Comparison of ENCODE assay signal across 10 mouse cellular contexts in genomic region chr10:69579585-69579984, GRCm38 (mm10).
DNase-seq lines count a peak whose midpoint lies in the region; ATAC-seq and TF ChIP-seq lines count a peak whose summit lies in the region.
"Had no signal": no experiment of that assay in that cellular context is flagged by ENCODE, and none has a peak within 500 bp of the region (broad histone marks: within the 10 kb centered on the region; RNA-seq: fewer than 3 reads in every experiment).

No protein-coding gene starts in this region.

- H3K4me3 ChIP-seq in heart, embryonic 11.5 days (ENCODE audit: low read depth, low read length), result no peak overlapping the region
- no peak overlapping the region for H3K4me3 ChIP-seq in lung, postnatal 0 days (ENCODE audit: low read depth, low read length)
- H3K4me3 ChIP-seq in embryonic facial prominence, embryonic 13.5 days, result no peak overlapping the region

- WGBS in heart, embryonic 11.5 days (ENCODE audit: insufficient replicate concordance), result 43% methylated on average over 12 of the region's 12 CpGs
- WGBS in lung, postnatal 0 days, result 63% methylated on average over 12 of the region's 12 CpGs
- 48% methylated on average over 12 of the region's 12 CpGs for WGBS in embryonic facial prominence, embryonic 13.5 days

- TF ChIP-seq CTCF in lung, postnatal 0 days (IDR thresholded peaks at IDR 0.05), result no peak

- H3K9ac ChIP-seq in heart, embryonic 11.5 days (ENCODE audit: low read depth, low read length), result no peak overlapping the region
- H3K9ac ChIP-seq in lung, postnatal 0 days (replicated peaks; ENCODE audit: low read depth), result no peak overlapping the region
- no peak overlapping the region for H3K9ac ChIP-seq in embryonic facial prominence, embryonic 13.5 days
- H3K9ac ChIP-seq: lung, embryonic 14.5 days had no signal

- peak; percentile 63; the same call in 1 of the 2 replicates for TF ChIP-seq EP300 in lung, postnatal 0 days (IDR thresholded peaks at IDR 0.05)

- H3K4me1 ChIP-seq in heart, embryonic 11.5 days (ENCODE audit: control insufficient read depth, insufficient read depth, low read length), result peaks cover 27% of the 10 kb centered on the region
- peaks cover 4% of the 10 kb centered on the region; the same call in 1 of the 2 replicates for H3K4me1 ChIP-seq in lung, postnatal 0 days (ENCODE audit: insufficient read depth, low read depth, low read length)
- peaks cover 33% of the 10 kb centered on the region for H3K4me1 ChIP-seq in embryonic facial prominence, embryonic 13.5 days

- intact Hi-C loops in heart, postnatal 25 days (cut with DNase I), result no loop called here

- H3K9me3 ChIP-seq in heart, embryonic 11.5 days (replicated peaks; ENCODE audit: control insufficient read depth, low read length), result no peaks in the 10 kb centered on the region
- no peaks in the 10 kb centered on the region for H3K9me3 ChIP-seq in lung, postnatal 0 days (ENCODE audit: low read length)
- no peaks in the 10 kb centered on the region for H3K9me3 ChIP-seq in embryonic facial prominence, embryonic 13.5 days

- no peak for ATAC-seq in heart, embryonic 11.5 days (replicated peaks; ENCODE audit: insufficient number of reproducible peaks, low FRiP score, low TSS enrichment)
- peak; percentile 47; the same call in 1 of the 2 replicates for ATAC-seq in lung, postnatal 0 days
- ATAC-seq in embryonic facial prominence, embryonic 13.5 days (ENCODE audit: insufficient number of reproducible peaks, insufficient read depth, low FRiP score, low TSS enrichment, low read depth), result no peak

- peak overlapping the region; percentile 34; the same call in 1 of the 2 replicates for H3K4me2 ChIP-seq in heart, embryonic 11.5 days
- no peak overlapping the region for H3K4me2 ChIP-seq in lung, postnatal 0 days (replicated peaks; ENCODE audit: low read depth, low read length)
- 0 out of 2 replicates have a peak overlapping the region, but pooled peaks have one; percentile 5 for H3K4me2 ChIP-seq in embryonic facial prominence, embryonic 13.5 days
- H3K4me2 ChIP-seq: lung, embryonic 14.5 days had no signal

- H3K27me3 ChIP-seq in heart, embryonic 11.5 days (ENCODE audit: control insufficient read depth, insufficient read depth, low read length), result no peaks in the 10 kb centered on the region
- H3K27me3 ChIP-seq in lung, postnatal 0 days (replicated peaks; ENCODE audit: insufficient read depth, low read length), result no peaks in the 10 kb centered on the region
- H3K27me3 ChIP-seq in embryonic facial prominence, embryonic 13.5 days, result peaks cover 2% of the 10 kb centered on the region; the same call in 1 of the 2 replicates

- peak overlapping the region; percentile 59 for H3K27ac ChIP-seq in heart, embryonic 11.5 days (ENCODE audit: low read depth, low read length)
- no peak overlapping the region for H3K27ac ChIP-seq in lung, postnatal 0 days (ENCODE audit: low read length)
- no peak overlapping the region for H3K27ac ChIP-seq in embryonic facial prominence, embryonic 13.5 days

- no peaks in the 10 kb centered on the region for H3K36me3 ChIP-seq in heart, embryonic 11.5 days (ENCODE audit: control insufficient read depth, insufficient read depth, low read length)
- H3K36me3 ChIP-seq in lung, postnatal 0 days (ENCODE audit: insufficient read depth, low read length), result no peaks in the 10 kb centered on the region
- no peaks in the 10 kb centered on the region for H3K36me3 ChIP-seq in embryonic facial prominence, embryonic 13.5 days

- no peak for DNase-seq in heart, postnatal 25 days (ENCODE audit: low spot score)
- DNase-seq in lung, postnatal 0 days (ENCODE audit: low spot score), result peak; percentile 13
- DNase-seq in lung, postnatal 14 days, result no peak
- DNase-seq in retina, embryonic 14.5 days (ENCODE audit: low spot score), result peak; percentile 66
- DNase-seq in cerebellum, adult 8-10 months, result no peak
- no peak for DNase-seq in cerebellum, postnatal 25 days
- DNase-seq: embryo, embryonic 11 days; lung, embryonic 14.5 days had no signal

Comparison
In these comparisons a context has a peak if more than half of its experiments do, and no peak if none do; other contexts are left out.
1. DNase-seq: peak in lung, postnatal 0 days (single experiment) and retina, embryonic 14.5 days (single experiment); none in heart, postnatal 25 days (single experiment), lung, postnatal 14 days (single experiment), cerebellum, adult 8-10 months (single experiment) and cerebellum, postnatal 25 days (0 of 2).